Mouse (Mus musculus) erythroblast, embryonic 14.5 days (primary cell): ENCODE data around the gene Pdia4.
"Not testable (repeated sequence)": the region's sequence is repeated elsewhere in the genome, so short reads cannot be mapped to it uniquely, and the experiment has no call there.

Experiments used
- GATA1 ChIP-seq: IDR thresholded peaks from 2 replicates; pipeline ENCODE4 v1.6.1; 2012; ENCODE audit warnings: low read length, inconsistent platforms, mixed read lengths
- TAL1 ChIP-seq: IDR thresholded peaks from 3 replicates; pipeline ENCODE4 v1.6.1; 2012; ENCODE audit warnings: low read length, inconsistent platforms, mixed read lengths

DNA sequence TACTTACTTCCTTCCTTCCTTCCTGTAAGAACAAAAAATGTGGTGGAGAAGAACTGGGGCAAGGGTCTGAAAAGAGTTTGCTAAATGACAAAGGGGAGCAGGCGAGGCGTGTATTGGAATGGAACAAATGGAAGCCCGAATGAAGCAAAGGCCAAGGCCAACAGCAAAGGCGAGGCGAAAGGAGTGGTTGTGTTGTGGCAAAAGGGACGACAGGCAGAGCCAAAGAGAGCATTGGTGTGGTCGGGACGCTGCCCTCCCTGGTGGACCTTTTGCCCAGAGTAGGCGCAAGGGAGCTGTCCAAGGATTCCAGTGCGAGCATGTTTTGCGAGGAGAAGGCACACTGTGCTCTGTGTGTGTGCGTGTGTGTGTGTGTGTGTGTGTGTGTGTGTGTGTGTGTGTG, 42.1 kb downstream of the Pdia4 start:
- TF ChIP-seq TAL1, GATA1: not testable (repeated sequence)
